Mouse (Mus musculus): ENCODE measurements around the gene Nek10.
"Not testable (repeated sequence)": the region's sequence is repeated elsewhere in the genome, so short reads cannot be mapped to it uniquely, and the experiment has no call there.

The Nek10 gene

GRCm38 (mm10) chr14:14984710-14985647 is 181.8 kb downstream of the Nek10 start:
- DNase-seq (ENCODE audit: low read depth, low spot score): peak; percentile 76

- no peak for DNase-seq (ENCODE audit: low read depth, low spot score)
Observed at GRCm38 (mm10) chr14:14987403-14987802, 184.2 kb downstream of the Nek10 start.

- DNase-seq (ENCODE audit: low read depth, low spot score): no peak
Observed at GRCm38 (mm10) chr14:14991642-14992041, 188.4 kb downstream of the Nek10 start.

- no peak for DNase-seq (ENCODE audit: low read depth, low spot score)
Observed at GRCm38 (mm10) chr14:15011408-15011807, 208.2 kb downstream of the Nek10 start.

- no peak for DNase-seq (ENCODE audit: low read depth, low spot score)
Observed at GRCm38 (mm10) chr14:15014799-15015198, 211.6 kb downstream of the Nek10 start.

GRCm38 (mm10) chr14:15030626-15031025 is 227.4 kb downstream of the Nek10 start:
- DNase-seq (ENCODE audit: low read depth, low spot score): not testable (repeated sequence)

- DNase-seq (ENCODE audit: low read depth, low spot score): not testable (repeated sequence)
Observed at GRCm38 (mm10) chr14:15034638-15035037, 231.4 kb downstream of the Nek10 start.

GRCm38 (mm10) chr14:15048186-15048585 is 245.0 kb downstream of the Nek10 start:
- no peak for DNase-seq (ENCODE audit: low read depth, low spot score)

- no peak for DNase-seq (ENCODE audit: low read depth, low spot score)
Observed at GRCm38 (mm10) chr14:15061496-15061895, 258.3 kb downstream of the Nek10 start.
